Mouse (Mus musculus) bone marrow, adult 2 months (tissue): ENCODE measurements around the gene Card19.

Experiments used
- CTCF ChIP-seq: fragments of 200-500 bp; IDR thresholded peaks from 2 replicates; pipeline ENCODE4 v1.5.1; 2011; ENCODE audit warnings: low read length, control low read depth; ENCODE audit not compliant: control insufficient read depth, insufficient read depth
- POLR2A ChIP-seq: fragments of 200-500 bp; IDR thresholded peaks from 2 replicates; pipeline ENCODE4 v1.6.1; 2011; ENCODE audit warnings: low read depth, mild to moderate bottlenecking, control low read depth, low read length, borderline replicate concordance; ENCODE audit not compliant: control insufficient read depth

DNA sequence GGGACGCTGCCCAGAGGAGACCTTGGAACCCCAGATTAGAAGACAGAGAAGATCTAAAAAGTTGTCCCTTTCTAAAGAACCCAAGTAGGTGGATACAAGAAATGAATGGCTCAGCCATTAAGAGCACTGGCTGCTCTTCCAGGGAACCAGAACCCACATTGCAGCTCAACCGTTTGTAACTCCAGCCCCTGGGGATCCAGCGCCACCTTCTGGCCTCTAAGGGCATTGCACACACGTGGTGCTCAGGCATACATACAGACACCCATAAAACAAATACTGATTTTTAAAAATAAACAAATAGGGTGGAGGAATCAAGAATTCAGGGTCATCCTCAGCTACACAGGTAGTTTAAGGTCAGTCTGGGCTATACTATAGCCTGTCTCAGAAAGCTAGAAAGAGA lies 59.2 kb downstream of the Card19 start:
- TF ChIP-seq CTCF (peak; percentile 33; the same call in 1 of the 2 replicates), POLR2A (no peak)
